Mouse (Mus musculus): ENCODE results near the gene Slc2a10. TPM values are rescaled to one million over a fixed set of nuclear protein-coding genes. Genes with fewer than 3 reads are reported as not detected.
"Not testable (repeated sequence)": the region's sequence is repeated elsewhere in the genome, so short reads cannot be mapped to it uniquely, and the experiment has no call there.

Slc2a10 gene
- polyA plus RNA-seq, 1 experiment from 2014 or later = 7.2 TPM

GRCm38 (mm10) chr2:165545687-165546086 lies 42.1 kb downstream of the Slc2a10 start:
- Histone ChIP-seq H3K4me2 (no peak overlapping the region), H3K27me3 (replicated peaks) (no peaks in the 10 kb centered on the region), H3K9ac (no peak overlapping the region), H3K4me3 (replicated peaks) (no peak overlapping the region), H3K9me3 (no peaks in the 10 kb centered on the region), H3K36me3 (no peaks in the 10 kb centered on the region), H3K27ac (no peak overlapping the region), H3K4me1 (no peaks in the 10 kb centered on the region)
- WGBS = 89% methylated on average over 2 of the region's 2 CpGs
- no peak for ATAC-seq (ENCODE audit: insufficient read depth, low FRiP score, low read depth)

GRCm38 (mm10) chr2:165546341-165546740 lies 42.8 kb downstream of the Slc2a10 start:
- WGBS = 55% methylated on average over 8 of the region's 8 CpGs
- no peak overlapping the region for H3K4me2 ChIP-seq
- no peak for ATAC-seq (ENCODE audit: insufficient read depth, low FRiP score, low read depth)
- H3K36me3 ChIP-seq = no peaks in the 10 kb centered on the region
- H3K9me3 ChIP-seq = no peaks in the 10 kb centered on the region
- H3K27ac ChIP-seq = no peak overlapping the region
- H3K27me3 ChIP-seq (replicated peaks) = no peaks in the 10 kb centered on the region
- H3K4me1 ChIP-seq = no peaks in the 10 kb centered on the region
- H3K4me3 ChIP-seq (replicated peaks) = no peak overlapping the region
- no peak overlapping the region for H3K9ac ChIP-seq

GRCm38 (mm10) chr2:165547410-165547809 lies 43.8 kb downstream of the Slc2a10 start:
- 45% methylated on average over 9 of the region's 9 CpGs for WGBS
- no peaks in the 10 kb centered on the region for H3K9me3 ChIP-seq
- no peaks in the 10 kb centered on the region for H3K36me3 ChIP-seq
- no peak overlapping the region for H3K4me2 ChIP-seq
- no peak overlapping the region for H3K4me3 ChIP-seq (replicated peaks)
- no peak overlapping the region for H3K27ac ChIP-seq
- no peaks in the 10 kb centered on the region for H3K4me1 ChIP-seq
- no peak overlapping the region for H3K9ac ChIP-seq
- ATAC-seq (ENCODE audit: insufficient read depth, low FRiP score, low read depth) = no peak
- H3K27me3 ChIP-seq (replicated peaks) = no peaks in the 10 kb centered on the region

- WGBS = 77% methylated on average over 6 of the region's 6 CpGs
- H3K36me3 ChIP-seq = no peaks in the 10 kb centered on the region
- no peak overlapping the region for H3K4me3 ChIP-seq (replicated peaks)
- no peak overlapping the region for H3K4me2 ChIP-seq
- H3K27ac ChIP-seq = no peak overlapping the region
- H3K4me1 ChIP-seq = no peaks in the 10 kb centered on the region
- no peaks in the 10 kb centered on the region for H3K9me3 ChIP-seq
- no peak for ATAC-seq (ENCODE audit: insufficient read depth, low FRiP score, low read depth)
- no peaks in the 10 kb centered on the region for H3K27me3 ChIP-seq (replicated peaks)
- H3K9ac ChIP-seq = no peak overlapping the region
Measured at GRCm38 (mm10) chr2:165548627-165549026, 45.0 kb downstream of the Slc2a10 start.

- not testable (repeated sequence) for H3K27ac ChIP-seq; H3K4me2 ChIP-seq; H3K27me3 ChIP-seq (replicated peaks); H3K4me1 ChIP-seq; H3K9ac ChIP-seq; H3K9me3 ChIP-seq; ATAC-seq (ENCODE audit: insufficient read depth, low FRiP score, low read depth); H3K4me3 ChIP-seq (replicated peaks); H3K36me3 ChIP-seq
- 68% methylated on average over 7 of the region's 7 CpGs for WGBS
Measured at GRCm38 (mm10) chr2:165550410-165550809, 46.8 kb downstream of the Slc2a10 start.

GRCm38 (mm10) chr2:165554066-165554465 lies 50.5 kb downstream of the Slc2a10 start:
- H3K9ac ChIP-seq = no peak overlapping the region
- no peak overlapping the region for H3K4me3 ChIP-seq (replicated peaks)
- no peaks in the 10 kb centered on the region for H3K36me3 ChIP-seq
- H3K4me1 ChIP-seq = no peaks in the 10 kb centered on the region
- H3K4me2 ChIP-seq = no peak overlapping the region
- WGBS = 67% methylated on average over 9 of the region's 9 CpGs
- H3K27me3 ChIP-seq (replicated peaks) = no peaks in the 10 kb centered on the region
- ATAC-seq (ENCODE audit: insufficient read depth, low FRiP score, low read depth) = no peak
- no peaks in the 10 kb centered on the region for H3K9me3 ChIP-seq
- no peak overlapping the region for H3K27ac ChIP-seq

GRCm38 (mm10) chr2:165557278-165557677 lies 53.7 kb downstream of the Slc2a10 start:
- H3K9ac ChIP-seq = no peak overlapping the region
- H3K4me3 ChIP-seq (replicated peaks) = no peak overlapping the region
- H3K27me3 ChIP-seq (replicated peaks) = no peaks in the 10 kb centered on the region
- H3K4me2 ChIP-seq = no peak overlapping the region
- H3K36me3 ChIP-seq = no peaks in the 10 kb centered on the region
- no peaks in the 10 kb centered on the region for H3K4me1 ChIP-seq
- WGBS = 83% methylated on average over 7 of the region's 7 CpGs
- no peak for ATAC-seq (ENCODE audit: insufficient read depth, low FRiP score, low read depth)
- H3K9me3 ChIP-seq = no peaks in the 10 kb centered on the region
- H3K27ac ChIP-seq = no peak overlapping the region

GRCm38 (mm10) chr2:165558916-165559315 lies 55.3 kb downstream of the Slc2a10 start:
- 48% methylated on average over 11 of the region's 11 CpGs for WGBS
- peaks cover 7% of the 10 kb centered on the region; the same call in 1 of the 2 replicates for H3K4me1 ChIP-seq
- no peak overlapping the region for H3K4me2 ChIP-seq
- no peak overlapping the region for H3K27ac ChIP-seq
- no peak for ATAC-seq (ENCODE audit: insufficient read depth, low FRiP score, low read depth)
- no peak overlapping the region for H3K9ac ChIP-seq
- H3K27me3 ChIP-seq (replicated peaks) = peaks cover 9% of the 10 kb centered on the region
- H3K9me3 ChIP-seq = no peaks in the 10 kb centered on the region
- no peak overlapping the region for H3K4me3 ChIP-seq (replicated peaks)
- H3K36me3 ChIP-seq = no peaks in the 10 kb centered on the region

GRCm38 (mm10) chr2:165559506-165560235 lies 56.1 kb downstream of the Slc2a10 start:
- Histone ChIP-seq H3K27me3 (replicated peaks) (peaks cover 14% of the 10 kb centered on the region), H3K4me1 (peaks cover 7% of the 10 kb centered on the region; the same call in 1 of the 2 replicates), H3K27ac (no peak overlapping the region), H3K4me2 (no peak overlapping the region), H3K9ac (no peak overlapping the region), H3K9me3 (no peaks in the 10 kb centered on the region), H3K36me3 (no peaks in the 10 kb centered on the region), H3K4me3 (replicated peaks) (no peak overlapping the region)
- ATAC-seq (ENCODE audit: insufficient read depth, low FRiP score, low read depth) = peak; percentile 16; the same call in 1 of the 2 replicates
- WGBS = 19% methylated on average over 11 of the region's 11 CpGs

GRCm38 (mm10) chr2:165561861-165562260 lies 58.3 kb downstream of the Slc2a10 start:
- Histone ChIP-seq H3K9ac (no peak overlapping the region), H3K27me3 (replicated peaks) (peaks cover 20% of the 10 kb centered on the region), H3K4me3 (replicated peaks) (no peak overlapping the region), H3K4me2 (no peak overlapping the region), H3K27ac (no peak overlapping the region), H3K36me3 (no peaks in the 10 kb centered on the region), H3K4me1 (peaks cover 7% of the 10 kb centered on the region; the same call in 1 of the 2 replicates), H3K9me3 (no peaks in the 10 kb centered on the region)
- ATAC-seq (ENCODE audit: insufficient read depth, low FRiP score, low read depth) = no peak
- WGBS = 77% methylated on average over 6 of the region's 6 CpGs

GRCm38 (mm10) chr2:165563298-165564058 lies 59.9 kb downstream of the Slc2a10 start:
- 1% methylated on average over 52 of the region's 52 CpGs for WGBS

GRCm38 (mm10) chr2:165564101-165564500 lies 60.5 kb downstream of the Slc2a10 start:
- H3K9me3 ChIP-seq = no peaks in the 10 kb centered on the region
- H3K27me3 ChIP-seq (replicated peaks) = peaks cover 20% of the 10 kb centered on the region
- no peak overlapping the region for H3K9ac ChIP-seq
- H3K4me3 ChIP-seq (replicated peaks) = no peak overlapping the region
- H3K4me2 ChIP-seq = no peak overlapping the region
- H3K4me1 ChIP-seq = peaks cover 7% of the 10 kb centered on the region; the same call in 1 of the 2 replicates
- WGBS = 60% methylated on average over 8 of the region's 8 CpGs
- no peak for ATAC-seq (ENCODE audit: insufficient read depth, low FRiP score, low read depth)
- no peak overlapping the region for H3K27ac ChIP-seq
- H3K36me3 ChIP-seq = no peaks in the 10 kb centered on the region

More at GRCm38 (mm10) chr2:165563298-165564058, 59.9 kb downstream of the Slc2a10 start:
- peaks cover 7% of the 10 kb centered on the region; the same call in 1 of the 2 replicates for H3K4me1 ChIP-seq
- no peaks in the 10 kb centered on the region for H3K9me3 ChIP-seq
- H3K4me2 ChIP-seq = peak overlapping the region; percentile 61
- H3K4me3 ChIP-seq (replicated peaks) = peak overlapping the region; percentile 34
- no peak overlapping the region for H3K27ac ChIP-seq
- H3K9ac ChIP-seq = no peak overlapping the region
- H3K27me3 ChIP-seq (replicated peaks) = peaks cover 20% of the 10 kb centered on the region
- peak; percentile 65; the same call in 1 of the 2 replicates for ATAC-seq (ENCODE audit: insufficient read depth, low FRiP score, low read depth)
- H3K36me3 ChIP-seq = no peaks in the 10 kb centered on the region

All from stomach, embryonic 15.5 days (tissue).